In genomic region chr2:105903896-105904756, GRCm38 (mm10) we compare ENCODE assay signal across 8 mouse cellular contexts. TPM values are rescaled to one million over a fixed set of nuclear protein-coding genes. Genes with fewer than 3 reads are reported as not detected.
A peak's percentile ranks its signal among the peaks of the same experiment; 100 is the strongest.
DNase-seq lines count a peak whose midpoint lies in the region; ATAC-seq lines count a peak whose summit lies in the region.

Gene Elp4, minus strand, starts transcription at chr2:105904564.
Gene Immp1l, plus strand, starts transcription at chr2:105904638.

- peaks cover 8% of the 10 kb centered on the region for H3K4me1 ChIP-seq in hindbrain, embryonic 14.5 days (replicated peaks; ENCODE audit: control insufficient read depth, insufficient read depth, low read length)

- peak within 1 kb of the TSS; percentile 87 for H3K4me2 ChIP-seq in hindbrain, embryonic 14.5 days (replicated peaks)

- peak within 1 kb of the TSS; percentile 84 for H3K4me3 ChIP-seq in hindbrain, embryonic 14.5 days (replicated peaks; ENCODE audit: low read length)

- H3K9me3 ChIP-seq in hindbrain, embryonic 14.5 days (ENCODE audit: control insufficient read depth, low read length), result no peaks in the 10 kb centered on the region

- WGBS in hindbrain, embryonic 14.5 days, result under 1% methylated on average over 39 of the region's 39 CpGs

- H3K27me3 ChIP-seq in hindbrain, embryonic 14.5 days (ENCODE audit: control insufficient read depth, insufficient read depth, low read length), result no peaks in the 10 kb centered on the region

- no peak within 1 kb of the TSS for H3K27ac ChIP-seq in hindbrain, embryonic 14.5 days

- peak; percentile 100 for ATAC-seq in hindbrain, embryonic 14.5 days (ENCODE audit: low FRiP score)

- no peaks in the 10 kb centered on the region for H3K36me3 ChIP-seq in hindbrain, embryonic 14.5 days (replicated peaks; ENCODE audit: control insufficient read depth, insufficient read depth)

- H3K9ac ChIP-seq in hindbrain, embryonic 14.5 days, result peak within 1 kb of the TSS; percentile 82

- DNase-seq in R1 (ENCODE audit: low read depth, low spot score), result peak; percentile 98
- DNase-seq in cerebellum, postnatal 25 days, result peak; percentile 97 to 98
- DNase-seq in frontal cortex, postnatal 25 days (ENCODE audit: low spot score in 2 of 2), result peak; percentile 94 to 98
- DNase-seq in hindbrain, embryonic 14.5 days (ENCODE audit: low spot score), result peak; percentile 98
- DNase-seq in layer of hippocampus, postnatal 36 days, result peak; percentile 95 to 97
- DNase-seq in lung, postnatal 36 days, result peak; percentile 98
- DNase-seq in retina, postnatal 1 day, result peak; percentile 99
- DNase-seq in urinary bladder, adult 18-20 months (ENCODE audit: low spot score in 2 of 2), result peak; percentile 88 to 94

RNA-seq across cellular contexts. Expression of gene Elp4, which starts in this region (rescaled TPM):
- polyA plus RNA-seq in hindbrain, embryonic 14.5 days (2014; fragmentation: Nextera tagmentation; extraction: Ambion mirVana), result 35.4 and 36.0 TPM in 2 replicates
- 10 to 100 TPM; 16.1 to 19.4 TPM for total RNA-seq in layer of hippocampus, postnatal 36 days (2021)

RNA-seq across cellular contexts. Expression of gene Immp1l, which starts in this region (rescaled TPM):
- 105 and 109 TPM in 2 replicates for polyA plus RNA-seq in hindbrain, embryonic 14.5 days (2014; fragmentation: Nextera tagmentation; extraction: Ambion mirVana)
- total RNA-seq in layer of hippocampus, postnatal 36 days (2021), result 10 to 100 TPM; 30.9 to 34.1 TPM
